In the genomic region with DNA sequence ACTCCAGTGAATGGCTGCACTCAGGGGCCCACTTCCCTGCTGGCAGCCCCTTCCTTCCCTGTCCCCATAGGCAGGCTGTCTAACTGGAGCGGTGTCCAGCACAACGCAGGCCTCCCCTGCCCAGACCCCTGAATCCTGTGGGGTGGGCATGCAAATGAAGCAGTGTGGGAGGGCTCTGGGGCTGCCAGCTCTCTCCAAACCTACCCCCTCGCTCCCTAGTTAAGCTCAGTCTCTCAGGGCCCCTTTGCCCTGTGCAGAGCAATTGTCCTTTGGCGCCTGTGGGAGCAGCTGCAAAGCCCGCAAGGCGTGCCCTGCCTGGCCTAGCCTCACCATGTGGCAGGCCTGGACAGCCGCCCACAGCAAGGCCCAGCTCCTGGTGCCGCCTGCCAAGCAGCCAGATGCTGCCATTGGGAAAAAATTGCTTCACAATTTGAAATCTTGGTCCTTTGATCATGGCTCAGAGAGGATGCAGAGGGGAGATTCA, we compare ENCODE assay signal across 8 mouse cellular contexts.
DNase-seq lines count a peak whose midpoint lies in the region; ATAC-seq lines count a peak whose summit lies in the region.
"Had no signal": no experiment of that assay in that cellular context is flagged by ENCODE, and none has a peak within 500 bp of the region (broad histone marks: within the 10 kb centered on the region; RNA-seq: fewer than 3 reads in every experiment).

No protein-coding gene starts in this region.

- no peaks in the 10 kb centered on the region for H3K27me3 ChIP-seq in hindbrain, embryonic 15.5 days
- H3K27me3 ChIP-seq in limb, embryonic 11.5 days (ENCODE audit: control insufficient read depth, insufficient read depth, low read length) = no peaks in the 10 kb centered on the region
- H3K27me3 ChIP-seq in neural tube, embryonic 15.5 days (replicated peaks) = no peaks in the 10 kb centered on the region

- H3K4me2 ChIP-seq in hindbrain, embryonic 15.5 days = no peak overlapping the region
- H3K4me2 ChIP-seq in limb, embryonic 11.5 days (ENCODE audit: low read depth, severe bottlenecking) = 0 out of 2 replicates have a peak overlapping the region, but pooled peaks have one; percentile 16
- H3K4me2 ChIP-seq in neural tube, embryonic 15.5 days = no peak overlapping the region

- ATAC-seq in hindbrain, embryonic 15.5 days (ENCODE audit: low FRiP score, low read depth) = peak; percentile 97
- ATAC-seq in limb, embryonic 11.5 days (ENCODE audit: insufficient number of reproducible peaks, low FRiP score, low TSS enrichment, low read depth) = peak; percentile 81
- ATAC-seq in neural tube, embryonic 15.5 days (ENCODE audit: low FRiP score) = peak; percentile 89
- no peak for ATAC-seq in inflammation-experienced regulatory T-cells, adult 6 months

- no peak overlapping the region for H3K9ac ChIP-seq in hindbrain, embryonic 15.5 days
- 0 out of 2 replicates have a peak overlapping the region, but pooled peaks have one; percentile 34 for H3K9ac ChIP-seq in limb, embryonic 11.5 days (ENCODE audit: low read length)
- H3K9ac ChIP-seq in neural tube, embryonic 15.5 days (replicated peaks) = no peak overlapping the region

- H3K27ac ChIP-seq in hindbrain, embryonic 15.5 days (replicated peaks) = peak overlapping the region; percentile 61
- H3K27ac ChIP-seq in limb, embryonic 11.5 days (replicated peaks; ENCODE audit: low read depth, low read length) = peak overlapping the region; percentile 85
- H3K27ac ChIP-seq in neural tube, embryonic 15.5 days (replicated peaks) = peak overlapping the region; percentile 71
- H3K27ac ChIP-seq: macrophage had no signal

- H3K9me3 ChIP-seq in hindbrain, embryonic 15.5 days = no peaks in the 10 kb centered on the region
- no peaks in the 10 kb centered on the region for H3K9me3 ChIP-seq in limb, embryonic 11.5 days (ENCODE audit: control insufficient read depth, low read length)
- no peaks in the 10 kb centered on the region for H3K9me3 ChIP-seq in neural tube, embryonic 15.5 days (replicated peaks)

- peaks cover 16% of the 10 kb centered on the region for H3K4me1 ChIP-seq in hindbrain, embryonic 15.5 days (replicated peaks)
- H3K4me1 ChIP-seq in limb, embryonic 11.5 days (ENCODE audit: control insufficient read depth, insufficient read depth, low read length) = peaks cover 12% of the 10 kb centered on the region
- H3K4me1 ChIP-seq in neural tube, embryonic 15.5 days = peaks cover 23% of the 10 kb centered on the region

- DNase-seq in adrenal gland, postnatal 25 days = peak; percentile 72
- peak; percentile 64 for DNase-seq in embryo, embryonic 10 days (ENCODE audit: low spot score)
- DNase-seq in gastrocnemius, adult 8-10 months (ENCODE audit: low spot score in 2 of 2) = peak; percentile 31 to 77
- DNase-seq in limb, embryonic 11.5 days (ENCODE audit: low spot score) = peak; percentile 70

- no peak overlapping the region for H3K4me3 ChIP-seq in hindbrain, embryonic 15.5 days
- no peak overlapping the region for H3K4me3 ChIP-seq in limb, embryonic 11.5 days (ENCODE audit: low read depth, low read length)
- H3K4me3 ChIP-seq in neural tube, embryonic 15.5 days (replicated peaks) = no peak overlapping the region

- 24% methylated on average over 8 of the region's 8 CpGs for WGBS in hindbrain, embryonic 15.5 days
- 21% methylated on average over 8 of the region's 8 CpGs for WGBS in limb, embryonic 11.5 days
- 18% methylated on average over 8 of the region's 8 CpGs for WGBS in neural tube, embryonic 15.5 days

- H3K36me3 ChIP-seq in hindbrain, embryonic 15.5 days = no peaks in the 10 kb centered on the region
- no peaks in the 10 kb centered on the region for H3K36me3 ChIP-seq in limb, embryonic 11.5 days (ENCODE audit: control insufficient read depth, insufficient read depth, low read length)
- H3K36me3 ChIP-seq in neural tube, embryonic 15.5 days = no peaks in the 10 kb centered on the region
